Mouse (Mus musculus): Measurements from ENCODE around the gene Olfr723.
"Not testable (repeated sequence)": the region's sequence is repeated elsewhere in the genome, so short reads cannot be mapped to it uniquely, and the experiment has no call there.

Gene Olfr723

GRCm38 (mm10) chr14:49931687-49932086 lies at the start of gene Olfr723:
TSS of gene Olfr723 (minus strand) at chr14:49931787.
- not testable (repeated sequence) for DNase-seq (ENCODE audit: low spot score in 2 of 2)

- DNase-seq (ENCODE audit: low spot score in 2 of 2), result not testable (repeated sequence)
Measured at GRCm38 (mm10) chr14:49963174-49963573, 31.6 kb upstream of the Olfr723 start, which contains the start of gene Olfr724. TSS of gene Olfr724 (minus strand) at chr14:49963274.

- no peak for DNase-seq (ENCODE audit: low spot score in 2 of 2)
Measured at GRCm38 (mm10) chr14:49955890-49956289, 24.3 kb upstream of the Olfr723 start.

GRCm38 (mm10) chr14:49901899-49902298 lies 29.7 kb downstream of the Olfr723 start, which contains the start of gene Olfr722:
TSS of gene Olfr722 (minus strand) at chr14:49901999.
- DNase-seq (ENCODE audit: low spot score in 2 of 2), result no peak

Measured in spleen, postnatal 36 days (tissue).